Mouse (Mus musculus): ENCODE results near the gene Tmprss12. TPM values are rescaled to one million over a fixed set of nuclear protein-coding genes. Genes with fewer than 3 reads are reported as not detected.
A peak's percentile ranks its signal among the peaks of the same experiment; 100 is the strongest.
"Not testable (repeated sequence)": the region's sequence is repeated elsewhere in the genome, so short reads cannot be mapped to it uniquely, and the experiment has no call there.

Tmprss12 gene
- total RNA-seq, 1 experiment from 2014 or later, result not detected

DNA sequence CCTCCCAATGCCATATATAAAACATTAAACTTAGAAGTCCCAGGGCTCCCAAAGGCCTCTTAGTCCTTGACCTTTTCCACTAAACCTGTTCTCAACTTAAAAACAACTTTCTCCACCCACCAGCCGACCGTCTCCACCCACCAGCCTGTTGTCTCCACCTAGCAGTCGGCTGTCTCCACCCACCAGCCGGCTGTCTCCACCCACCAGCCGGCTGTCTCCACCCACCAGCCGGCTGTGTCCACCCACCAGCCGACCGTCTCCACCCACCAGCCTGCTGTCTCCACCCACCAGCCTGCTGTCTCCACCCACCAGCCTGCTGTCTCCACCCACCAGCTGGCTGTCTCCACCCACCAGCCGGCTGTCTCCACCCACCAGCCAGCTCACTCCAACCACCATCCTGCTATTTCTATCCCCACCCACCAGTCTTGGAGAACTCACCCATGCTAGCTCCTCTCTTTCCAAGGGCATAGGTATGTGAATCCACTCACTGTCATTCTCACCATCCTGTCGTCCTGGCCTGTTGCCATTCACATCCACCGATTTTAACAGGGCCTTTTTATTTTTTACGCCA is 43.5 kb downstream of the Tmprss12 start:
- no peak for DNase-seq

DNA sequence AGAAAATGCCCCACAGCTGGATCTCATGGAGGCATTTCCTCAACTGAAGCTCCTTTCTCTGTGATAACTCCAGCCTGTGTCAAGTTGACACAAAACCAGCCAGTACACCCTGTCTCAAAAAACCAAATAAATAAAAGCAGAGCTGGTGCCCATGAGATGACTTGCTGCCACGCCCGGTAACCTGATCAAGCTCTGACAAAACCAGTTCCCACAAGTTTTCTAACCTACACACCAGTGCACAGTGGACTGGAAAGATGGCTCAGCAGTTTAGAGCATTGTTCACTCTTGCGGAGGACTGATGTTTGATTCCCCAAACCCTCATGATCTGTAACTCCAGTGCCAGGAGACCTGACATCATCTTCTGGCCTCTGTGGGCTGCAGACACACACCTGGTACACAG is 44.6 kb downstream of the Tmprss12 start:
- no peak for DNase-seq

DNA sequence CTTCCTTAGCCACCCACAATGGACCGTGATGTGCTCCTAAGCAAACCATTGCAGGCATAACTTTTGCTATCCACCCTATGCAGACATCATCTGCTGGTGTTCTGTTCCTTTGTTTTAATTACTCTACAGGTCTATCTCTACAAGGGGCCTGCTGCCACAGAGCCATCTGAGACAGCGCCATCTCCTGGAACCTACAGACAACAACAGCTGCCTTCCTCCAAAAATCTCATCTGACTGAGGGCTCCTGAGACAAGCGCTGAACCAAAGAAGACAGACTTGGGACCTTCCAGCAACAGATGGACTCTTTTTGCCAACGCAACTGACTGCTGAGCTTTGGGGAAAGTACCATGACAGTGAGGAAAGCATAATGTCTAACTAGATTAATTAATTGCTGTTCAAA is 47.5 kb downstream of the Tmprss12 start:
- DNase-seq, result not testable (repeated sequence)

DNA sequence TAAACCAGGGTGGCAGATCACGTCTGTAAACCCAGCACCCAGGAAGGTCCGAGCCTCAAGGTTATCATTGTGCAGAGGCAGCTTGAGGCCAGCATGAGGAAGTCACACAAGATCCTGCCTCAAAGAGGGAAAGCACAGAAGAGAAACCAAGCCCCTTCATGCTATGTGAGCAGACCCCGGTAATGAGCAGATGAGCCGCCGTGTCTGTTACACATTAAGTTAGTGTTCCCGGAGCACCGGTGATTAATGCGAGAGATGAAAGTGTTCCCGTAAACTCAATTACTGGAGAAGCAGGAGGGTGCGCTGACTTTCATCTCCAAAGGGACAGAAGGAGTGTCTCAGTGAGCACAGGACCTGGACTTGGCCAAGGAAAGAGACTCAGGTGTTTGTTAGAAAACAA is 48.7 kb downstream of the Tmprss12 start:
- not testable (repeated sequence) for DNase-seq

DNA sequence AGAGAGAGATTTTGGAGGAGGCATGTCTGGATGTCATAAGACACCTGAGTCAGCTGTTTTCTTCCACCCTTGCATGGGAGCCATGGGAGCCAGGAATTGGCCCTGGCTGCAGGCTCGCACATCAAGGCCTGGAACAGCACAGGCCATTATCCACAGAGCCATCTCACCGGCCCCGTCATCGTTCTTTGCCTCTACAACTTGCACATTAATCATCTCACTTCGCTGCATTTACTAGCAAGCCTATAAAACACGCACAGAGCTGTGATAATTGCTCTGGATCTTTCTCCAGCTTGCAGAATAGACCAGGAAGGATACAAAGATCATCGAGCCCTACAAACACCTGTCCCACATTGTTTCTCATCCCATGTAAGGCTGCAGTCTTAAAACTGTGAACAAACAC is 50.1 kb downstream of the Tmprss12 start:
- no peak for DNase-seq

DNA sequence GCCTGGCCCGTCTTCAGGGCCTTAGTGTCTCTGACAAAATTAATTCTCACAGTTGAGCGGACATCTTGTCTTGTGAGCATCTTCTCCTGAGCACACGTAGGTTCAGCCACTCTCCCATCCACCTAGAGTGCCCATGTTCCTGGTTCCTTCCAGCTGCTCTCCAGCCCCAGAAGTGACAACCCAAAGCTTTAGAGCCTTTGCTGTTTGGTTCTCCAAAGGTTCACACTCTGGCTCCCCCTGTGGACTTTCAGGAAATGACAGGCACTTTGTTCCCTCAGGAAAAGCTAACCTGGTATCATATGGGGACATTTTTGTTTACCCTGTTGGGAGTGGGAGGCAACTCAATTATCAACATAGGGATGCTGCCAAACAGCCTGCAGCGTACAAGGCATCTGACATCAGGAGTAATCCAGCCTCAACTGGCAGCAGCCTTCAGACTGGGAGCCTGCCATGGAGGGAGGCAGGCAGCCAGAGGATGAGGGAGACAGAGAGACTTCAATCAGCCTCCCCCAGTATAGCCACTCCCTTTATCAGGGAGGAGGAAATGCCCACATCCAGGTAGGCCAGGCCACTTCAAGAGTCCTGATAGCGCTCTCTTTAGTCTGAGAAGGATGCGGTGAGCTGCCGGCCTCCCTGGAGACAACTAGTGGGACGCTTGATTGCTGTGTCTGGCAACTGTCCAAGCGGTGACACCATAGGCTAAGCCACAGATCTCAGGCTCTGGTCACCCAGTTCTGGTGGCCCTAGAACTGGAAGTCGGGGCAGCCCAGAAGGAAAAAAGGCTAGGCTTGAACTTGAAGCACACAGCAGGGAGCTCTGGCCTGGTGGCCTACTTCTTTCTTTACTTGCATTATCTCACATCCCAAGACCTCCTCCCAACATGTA is 51.7 kb downstream of the Tmprss12 start:
- not testable (repeated sequence) for DNase-seq

DNA sequence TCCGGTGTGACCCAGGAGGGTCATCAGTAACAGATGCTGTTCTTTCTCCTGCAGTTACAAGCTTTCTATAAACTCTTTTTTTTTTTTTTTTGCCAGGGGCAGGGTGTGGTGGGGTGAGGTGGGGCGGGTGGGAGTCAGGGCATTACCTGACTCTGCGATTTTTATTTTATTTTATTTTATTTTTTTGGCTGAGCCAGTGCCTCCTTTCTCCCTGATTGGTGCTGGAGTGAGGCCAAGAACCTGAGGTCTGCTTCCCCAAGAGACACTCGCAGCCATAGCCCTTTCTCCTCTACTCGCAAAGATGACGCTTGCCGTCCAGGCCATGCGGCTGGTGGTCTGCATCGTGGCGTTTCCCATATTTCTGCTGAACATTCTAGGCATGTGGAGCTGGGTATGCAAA is 54.0 kb downstream of the Tmprss12 start, which contains the start of gene Mettl7a3:
Gene Mettl7a3, plus strand, starts transcription at position 301 of the 400 bp plus-strand sequence.
- no peak for DNase-seq

DNA sequence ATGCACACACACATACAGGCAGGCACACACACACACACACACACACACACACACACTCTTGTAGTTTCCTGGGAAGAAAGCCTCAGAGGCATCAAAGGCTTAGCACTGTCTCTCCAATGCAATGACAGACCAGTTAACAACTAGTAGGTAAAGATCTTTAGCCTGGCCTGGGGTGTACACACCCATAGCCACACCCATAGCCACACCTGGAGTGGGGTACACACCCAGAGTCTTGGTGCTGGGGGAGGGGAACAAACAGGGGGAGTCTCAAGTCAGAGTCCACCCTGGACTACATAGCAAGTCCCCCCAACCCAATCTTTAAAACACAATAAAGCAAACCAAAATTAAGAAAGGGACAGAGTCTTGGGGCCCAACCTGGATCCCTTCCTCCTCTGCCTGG is 56.7 kb downstream of the Tmprss12 start:
- not testable (repeated sequence) for DNase-seq

DNA sequence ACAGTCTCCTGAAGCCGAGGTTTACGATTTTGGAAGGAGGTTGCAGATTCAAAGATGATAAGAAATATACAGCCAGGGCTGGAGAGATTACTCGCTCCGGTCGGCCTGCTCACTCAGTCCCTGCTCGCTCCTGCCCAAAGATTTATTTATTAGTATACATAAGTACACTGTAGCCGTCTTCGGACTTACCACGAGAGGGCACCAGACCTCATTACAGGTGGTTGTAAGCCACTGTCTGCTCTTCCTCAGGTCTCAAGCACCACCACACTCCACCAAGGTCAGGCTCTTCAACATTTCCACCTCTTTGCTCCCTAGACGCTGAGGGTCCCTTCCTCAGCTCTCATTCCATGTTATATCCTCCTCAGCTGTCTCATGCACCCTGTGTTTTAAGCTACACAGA is 57.2 kb downstream of the Tmprss12 start:
- peak; percentile 65 for DNase-seq

DNA sequence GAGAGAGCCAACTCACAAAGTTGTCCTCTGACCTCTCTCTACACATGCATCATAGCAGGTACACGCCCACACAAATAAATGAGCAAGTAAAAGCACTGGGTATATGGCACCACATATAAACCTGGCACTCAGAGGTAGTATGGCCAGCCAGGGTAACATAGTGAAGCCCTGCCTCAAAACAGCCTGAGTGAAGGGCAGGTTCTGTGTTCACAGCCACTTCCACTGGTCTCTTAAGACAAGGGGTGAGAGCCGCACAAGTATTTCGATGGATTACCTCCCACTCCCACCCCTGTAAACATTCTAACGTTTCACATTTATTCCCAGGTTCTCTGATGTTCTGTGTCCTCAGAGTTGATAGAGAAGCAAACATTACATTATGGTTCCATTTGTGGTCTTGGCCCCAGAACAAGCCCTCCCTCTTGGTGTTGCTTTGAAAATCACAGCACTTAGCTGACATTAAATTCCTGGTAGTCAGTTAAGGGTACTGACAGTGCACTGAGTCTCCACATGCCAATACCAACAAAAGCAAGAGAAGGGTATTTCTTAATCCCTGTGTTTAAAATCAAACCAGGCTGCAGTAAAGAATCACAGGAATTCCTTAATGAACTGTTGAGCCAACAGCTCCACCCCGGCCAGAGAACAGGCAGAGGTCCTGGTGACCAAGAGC is 60.8 kb downstream of the Tmprss12 start:
- DNase-seq, result not testable (repeated sequence)

Other genes with a start within 250 kb of the Tmprss12 start
- 17.9 and 19.9 TPM in 2 replicates for gene Dip2b, start 242.2 kb upstream of the Tmprss12 start, total RNA-seq (2021)
- 70.7 and 78.1 TPM in 2 replicates for gene Atf1, start 53.0 kb upstream of the Tmprss12 start, total RNA-seq (2021)
- 76.6 and 111 TPM in 2 replicates for gene Mettl7a1, start 23.3 kb downstream of the Tmprss12 start, total RNA-seq (2021)
- gene Mettl7a3, start 54.1 kb downstream of the Tmprss12 start, total RNA-seq (2021), result not detected in 2 replicates
- 0.64 TPM in 1 of 2 replicates, not detected in the other for gene Methig1, start 72.3 kb downstream of the Tmprss12 start, total RNA-seq (2021)
- gene Mettl7a2, start 72.4 kb downstream of the Tmprss12 start, total RNA-seq (2021), result 1.0 and 2.4 TPM in 2 replicates
- gene Higd1c, start 83.7 kb downstream of the Tmprss12 start, total RNA-seq (2021), result 1.2 TPM in 1 of 2 replicates, not detected in the other
- gene Gm5475, start 141.3 kb downstream of the Tmprss12 start, total RNA-seq (2021), result not detected in 2 replicates
- gene Slc11a2, start 144.2 kb downstream of the Tmprss12 start, total RNA-seq (2021), result 105 and 111 TPM in 2 replicates
- 123 and 143 TPM in 2 replicates for gene Letmd1, start 188.2 kb downstream of the Tmprss12 start, total RNA-seq (2021)
- 6.8 and 8.2 TPM in 2 replicates for gene Csrnp2, start 214.7 kb downstream of the Tmprss12 start, total RNA-seq (2021)

Data from adrenal gland, postnatal 25 days (tissue).